Mouse (Mus musculus) heart, embryonic 14.5 days (tissue): ENCODE data around the gene Fgfr2. TPM values are rescaled to one million over a fixed set of nuclear protein-coding genes. Genes with fewer than 3 reads are reported as not detected.

ENCODE experiments used
- ATAC-seq: fragments of 200-750 bp; cut with Nextera tagmentation; 2 replicates; pipeline ENCODE4 v1.8.0; 2017; ENCODE audit warnings: low read depth, moderate TSS enrichment; ENCODE audit not compliant: insufficient number of reproducible peaks, insufficient read depth, low FRiP score
- H3K27ac ChIP-seq, 2 experiments: fragments of 200-500 bp in 1 of 2; fragments of 300-500 bp in 1 of 2; sonication (generic) in 1 of 2; replicated peaks in 1 of 2; 2 replicates each; pipeline ENCODE4 v1.5.1; 2012 to 2014; ENCODE audit warnings: low read depth in 2 of 2, low read length in 2 of 2, control low read depth in 1 of 2, mild to moderate bottlenecking in 1 of 2, mixed read lengths in 1 of 2; ENCODE audit not compliant: control insufficient read depth in 1 of 2, insufficient read depth in 1 of 2
- H3K27me3 ChIP-seq: fragments of 300-500 bp; sonication (generic); 2 replicates; pipeline ENCODE4 v1.6.1; 2014; ENCODE audit warnings: mild to moderate bottlenecking, low read length, control low read depth; ENCODE audit not compliant: control insufficient read depth, insufficient read depth
- H3K36me3 ChIP-seq: fragments of 300-500 bp; sonication (generic); 2 replicates; pipeline ENCODE4 v1.6.1; 2014; ENCODE audit warnings: mild to moderate bottlenecking, control low read depth, low read length, mixed read lengths; ENCODE audit not compliant: control insufficient read depth, insufficient read depth
- H3K4me1 ChIP-seq, 2 experiments: fragments of 200-500 bp in 1 of 2; fragments of 300-500 bp in 1 of 2; sonication (generic) in 1 of 2; 2 replicates each; pipeline ENCODE4 v1.6.1; 2012 to 2014; ENCODE audit warnings: low read length in 2 of 2, control low read depth in 1 of 2, mixed read lengths in 1 of 2; ENCODE audit not compliant: control insufficient read depth in 2 of 2, insufficient read depth in 2 of 2
- H3K4me2 ChIP-seq: fragments of 300-500 bp; sonication (generic); 2 replicates; pipeline ENCODE4 v1.6.1; 2014; ENCODE audit warnings: mild to moderate bottlenecking, low read length
- H3K4me3 ChIP-seq, 2 experiments: fragments of 200-500 bp in 1 of 2; fragments of 300-500 bp in 1 of 2; sonication (generic) in 1 of 2; 2 replicates each; pipeline ENCODE4 v1.5.1; 2012 to 2014; ENCODE audit warnings: low read length in 2 of 2, mild to moderate bottlenecking in 2 of 2, control low read depth in 1 of 2, low read depth in 1 of 2, moderate library complexity in 1 of 2; ENCODE audit not compliant: control insufficient read depth in 1 of 2, insufficient read depth in 1 of 2
- H3K9ac ChIP-seq: fragments of 300-500 bp; sonication (generic); 2 replicates; pipeline ENCODE4 v1.6.1; 2014; ENCODE audit warnings: mild to moderate bottlenecking, low read length
- H3K9me3 ChIP-seq: fragments of 300-500 bp; sonication (generic); 2 replicates; pipeline ENCODE4 v1.6.1; 2016; ENCODE audit warnings: low read length, control low read depth; ENCODE audit not compliant: control insufficient read depth
- WGBS: fragments of 180-500 bp; shearing (Covaris S2); extraction: QIAGEN DNeasy Blood & Tissue Kit; methylation state at CpG from one replicate; pipeline ENCODE4 v1.1.7; 2014; 5-methylcytosine and 5-hydroxymethylcytosine counted together
- polyA plus RNA-seq: library from polyadenylated mRNA; unstranded; fragments of >200 nt; fragmentation: Nextera tagmentation; extraction: Ambion mirVana; gene quantifications from 2 replicates; pipeline ENCODE4 v1.2.1, GENCODE M21; 2014

Gene Fgfr2
- polyA plus RNA-seq, 1 experiment from 2014 or later = 22.4 TPM

GRCm38 (mm10) chr7:130634259-130634871 lies 2488.8 kb downstream of the Fgfr2 start:
- Histone ChIP-seq H3K9me3 (no peaks in the 10 kb centered on the region), H3K27ac (no peak overlapping the region), H3K9ac (no peak overlapping the region), H3K4me2 (no peak overlapping the region), H3K36me3 (no peaks in the 10 kb centered on the region), H3K27me3 (no peaks in the 10 kb centered on the region), H3K4me1 (peaks cover 22 to 24% of the 10 kb centered on the region in 2 experiments), H3K4me3 (no peak overlapping the region)
- 94% methylated on average over 4 of the region's 4 CpGs for WGBS
- ATAC-seq = no peak

DNA sequence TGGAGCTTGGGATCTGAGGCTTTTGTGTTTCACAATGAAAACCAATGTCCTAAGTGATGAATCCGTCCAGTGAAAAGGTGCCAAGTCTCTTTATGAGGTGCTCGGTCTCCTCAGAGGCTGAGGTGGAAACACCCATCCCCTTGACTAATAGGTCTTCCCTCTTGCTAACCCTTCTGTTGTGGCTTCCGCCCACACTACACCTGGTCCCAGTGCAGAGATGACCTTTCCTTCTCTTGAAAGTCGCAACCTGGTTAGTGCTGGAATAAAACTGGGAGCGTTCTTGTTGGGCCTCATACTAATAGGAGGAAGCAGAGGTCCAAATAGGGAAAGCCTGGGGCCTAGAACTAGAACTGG lies 2490.8 kb downstream of the Fgfr2 start:
- Histone ChIP-seq H3K27me3 (no peaks in the 10 kb centered on the region), H3K4me2 (no peak overlapping the region), H3K4me3 (no peak overlapping the region), H3K36me3 (no peaks in the 10 kb centered on the region), H3K9me3 (no peaks in the 10 kb centered on the region), H3K27ac (peak overlapping the region in 1 of 2 experiments; percentile 33; a peak in 1 of 4 replicates), H3K4me1 (peaks cover 28 to 37% of the 10 kb centered on the region in 2 experiments), H3K9ac (no peak overlapping the region)
- no peak for ATAC-seq
- WGBS = 90% methylated on average over 5 of the region's 5 CpGs

GRCm38 (mm10) chr7:130631553-130632378 lies 2491.4 kb downstream of the Fgfr2 start:
- H3K4me3 ChIP-seq = no peak overlapping the region
- no peaks in the 10 kb centered on the region for H3K27me3 ChIP-seq
- H3K9ac ChIP-seq = no peak overlapping the region
- WGBS = 48% methylated on average over 22 of the region's 22 CpGs
- no peak for ATAC-seq
- H3K4me1 ChIP-seq = peaks cover 29 to 37% of the 10 kb centered on the region in 2 experiments
- no peaks in the 10 kb centered on the region for H3K9me3 ChIP-seq
- peak overlapping the region in 1 of 2 experiments; percentile 33; a peak in 1 of 4 replicates for H3K27ac ChIP-seq
- no peaks in the 10 kb centered on the region for H3K36me3 ChIP-seq
- H3K4me2 ChIP-seq = peak overlapping the region; percentile 11; the same call in 1 of the 2 replicates

GRCm38 (mm10) chr7:130630956-130631355 lies 2492.2 kb downstream of the Fgfr2 start:
- no peak overlapping the region for H3K4me3 ChIP-seq
- H3K4me1 ChIP-seq = peaks cover 32 to 41% of the 10 kb centered on the region in 2 experiments
- no peak for ATAC-seq
- H3K4me2 ChIP-seq = no peak overlapping the region
- 88% methylated on average over 3 of the region's 3 CpGs for WGBS
- H3K27ac ChIP-seq = 0 out of 4 replicates have a peak overlapping the region, but pooled peaks of 1 of the 2 experiments have one; percentile 33
- no peaks in the 10 kb centered on the region for H3K36me3 ChIP-seq
- no peaks in the 10 kb centered on the region for H3K27me3 ChIP-seq
- no peak overlapping the region for H3K9ac ChIP-seq
- H3K9me3 ChIP-seq = no peaks in the 10 kb centered on the region

GRCm38 (mm10) chr7:130629999-130630398 lies 2493.2 kb downstream of the Fgfr2 start:
- no peak overlapping the region for H3K9ac ChIP-seq
- 93% methylated on average over 7 of the region's 7 CpGs for WGBS
- no peaks in the 10 kb centered on the region for H3K36me3 ChIP-seq
- no peaks in the 10 kb centered on the region for H3K27me3 ChIP-seq
- no peak overlapping the region for H3K4me3 ChIP-seq
- no peaks in the 10 kb centered on the region for H3K9me3 ChIP-seq
- ATAC-seq = no peak
- H3K4me2 ChIP-seq = no peak overlapping the region
- H3K4me1 ChIP-seq = peaks cover 28 to 37% of the 10 kb centered on the region in 2 experiments
- no peak overlapping the region for H3K27ac ChIP-seq

DNA sequence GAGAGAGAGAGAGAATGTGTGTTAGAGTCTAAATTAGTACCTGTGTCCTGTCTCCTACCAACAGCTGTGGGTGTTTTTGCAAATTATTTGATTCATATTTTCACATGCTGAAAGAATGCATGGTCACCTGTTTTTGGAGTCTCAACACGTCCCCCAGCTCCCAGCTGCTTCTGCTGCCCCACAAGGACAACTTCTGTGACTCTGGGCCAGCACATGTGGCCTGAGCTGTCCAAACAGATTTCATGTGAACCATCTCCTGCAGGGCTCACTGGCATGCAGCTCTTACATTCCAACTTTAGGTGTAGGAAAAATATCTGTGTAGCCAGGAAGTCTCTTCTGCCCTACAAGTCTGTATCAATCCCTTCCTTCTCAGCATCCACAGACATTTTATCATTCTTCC lies 2494.5 kb downstream of the Fgfr2 start:
- H3K27ac ChIP-seq = peak overlapping the region; percentile 66 to 67
- H3K4me2 ChIP-seq = no peak overlapping the region
- no peaks in the 10 kb centered on the region for H3K9me3 ChIP-seq
- H3K4me3 ChIP-seq = no peak overlapping the region
- H3K9ac ChIP-seq = no peak overlapping the region
- ATAC-seq = no peak
- H3K4me1 ChIP-seq = peaks cover 25 to 33% of the 10 kb centered on the region in 2 experiments
- no peaks in the 10 kb centered on the region for H3K27me3 ChIP-seq
- 0% methylated on average over 1 of the region's 1 CpGs for WGBS
- no peaks in the 10 kb centered on the region for H3K36me3 ChIP-seq

DNA sequence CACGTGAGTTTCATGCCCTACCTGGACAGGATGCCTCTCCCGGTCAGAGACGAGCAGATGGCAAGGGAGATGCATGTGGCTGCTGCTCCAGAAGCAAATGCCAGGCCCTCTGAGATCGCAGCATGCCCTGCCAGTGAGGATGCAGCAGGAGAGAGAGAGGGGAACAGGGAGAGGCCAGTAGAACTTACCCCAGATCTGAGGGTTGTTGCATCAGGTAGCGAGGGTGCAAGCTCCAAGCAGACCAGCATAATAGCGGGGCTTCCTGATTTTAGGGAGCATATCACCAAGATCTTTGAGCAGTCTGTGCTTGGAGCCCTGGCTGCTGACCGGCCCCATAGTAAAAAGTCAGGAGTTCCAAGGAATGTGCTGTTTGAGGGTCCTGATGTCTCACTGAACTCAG lies 2497.8 kb downstream of the Fgfr2 start:
- no peak for ATAC-seq
- Histone ChIP-seq H3K27ac (no peak overlapping the region), H3K27me3 (no peaks in the 10 kb centered on the region), H3K9me3 (no peaks in the 10 kb centered on the region), H3K4me2 (peak overlapping the region; percentile 6; the same call in 1 of the 2 replicates), H3K9ac (peak overlapping the region; percentile 16; the same call in 1 of the 2 replicates), H3K4me3 (no peak overlapping the region), H3K36me3 (no peaks in the 10 kb centered on the region), H3K4me1 (peaks cover 24 to 29% of the 10 kb centered on the region in 2 experiments)
- 80% methylated on average over 7 of the region's 7 CpGs for WGBS
